Comparison of ENCODE assay signal across 15 mouse cellular contexts in the genomic region with DNA sequence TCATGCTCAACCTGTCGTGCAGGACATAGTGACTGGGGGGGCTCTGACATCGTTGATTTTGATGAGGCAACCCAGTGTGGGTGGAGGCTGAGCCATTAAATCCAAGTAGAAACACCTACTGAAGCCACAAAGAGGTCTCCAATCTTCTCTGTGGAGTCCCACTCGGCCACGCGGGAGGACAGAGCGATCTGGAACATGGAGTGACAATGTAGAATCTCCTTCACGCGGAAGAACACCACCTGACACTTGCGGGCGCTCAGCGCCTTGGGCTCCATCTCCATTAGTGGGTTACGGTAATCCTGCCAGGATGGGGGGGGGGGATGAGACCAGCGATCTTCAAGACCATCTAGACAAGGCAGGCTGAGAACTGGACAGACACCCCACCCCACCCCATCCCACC.
DNase-seq lines count a peak whose midpoint lies in the region; ATAC-seq and TF ChIP-seq lines count a peak whose summit lies in the region.
"Had no signal": no experiment of that assay in that cellular context is flagged by ENCODE, and none has a peak within 500 bp of the region (broad histone marks: within the 10 kb centered on the region; RNA-seq: fewer than 3 reads in every experiment).

No protein-coding gene starts in this region.

- peaks cover 19% of the 10 kb centered on the region for H3K4me1 ChIP-seq in hindbrain, postnatal 0 days (ENCODE audit: insufficient read depth, low read length)
- no peaks in the 10 kb centered on the region for H3K4me1 ChIP-seq in hindbrain, embryonic 12.5 days
- H3K4me1 ChIP-seq: embryonic facial prominence, embryonic 13.5 days; forebrain, embryonic 12.5 days had no signal

- no peak for TF ChIP-seq CTCF in hindbrain, postnatal 0 days (IDR thresholded peaks at IDR 0.05; ENCODE audit: low read depth)

- ATAC-seq in cerebellum, adult (ENCODE audit: insufficient number of reproducible peaks, low FRiP score, low TSS enrichment) = no peak
- no peak for ATAC-seq in hindbrain, postnatal 0 days
- ATAC-seq in hindbrain, embryonic 12.5 days (ENCODE audit: low FRiP score) = no peak
- ATAC-seq: forebrain, embryonic 14.5 days; forebrain, embryonic 16.5 days had no signal

- no peaks in the 10 kb centered on the region for H3K27me3 ChIP-seq in hindbrain, postnatal 0 days (ENCODE audit: insufficient read depth, low read length)
- H3K27me3 ChIP-seq in hindbrain, embryonic 12.5 days = no peaks in the 10 kb centered on the region
- H3K27me3 ChIP-seq: embryonic facial prominence, embryonic 13.5 days; embryonic facial prominence, embryonic 15.5 days; forebrain, embryonic 12.5 days had no signal

- 82% methylated on average over 13 of the region's 13 CpGs for WGBS in hindbrain, postnatal 0 days
- 97% methylated on average over 12 of the region's 13 CpGs for WGBS in hindbrain, embryonic 12.5 days

- H3K36me3 ChIP-seq in hindbrain, postnatal 0 days (ENCODE audit: insufficient read depth, low read length) = peaks cover 33% of the 10 kb centered on the region; the same call in 1 of the 2 replicates
- H3K36me3 ChIP-seq in hindbrain, embryonic 12.5 days = peaks cover 77% of the 10 kb centered on the region

- H3K4me3 ChIP-seq in hindbrain, postnatal 0 days (ENCODE audit: low read length) = no peak overlapping the region
- H3K4me3 ChIP-seq in hindbrain, embryonic 12.5 days = no peak overlapping the region
- H3K4me3 ChIP-seq: embryonic facial prominence, embryonic 13.5 days; embryonic facial prominence, embryonic 15.5 days; erythroblast, embryonic 14.5 days; forebrain, embryonic 10.5 days; forebrain, embryonic 12.5 days had no signal

- H3K9me3 ChIP-seq in hindbrain, postnatal 0 days (ENCODE audit: low read length) = no peaks in the 10 kb centered on the region
- no peaks in the 10 kb centered on the region for H3K9me3 ChIP-seq in hindbrain, embryonic 12.5 days (replicated peaks)
- H3K9me3 ChIP-seq: embryonic facial prominence, embryonic 13.5 days; embryonic facial prominence, embryonic 15.5 days; forebrain, embryonic 10.5 days; forebrain, embryonic 12.5 days had no signal

- no peak overlapping the region for H3K4me2 ChIP-seq in hindbrain, postnatal 0 days (ENCODE audit: low read depth, low read length)
- no peak overlapping the region for H3K4me2 ChIP-seq in hindbrain, embryonic 12.5 days (replicated peaks)
- H3K4me2 ChIP-seq: embryonic facial prominence, embryonic 13.5 days; embryonic facial prominence, embryonic 15.5 days; forebrain, embryonic 12.5 days had no signal

- peak overlapping the region; percentile 36; the same call in 1 of the 2 replicates for H3K27ac ChIP-seq in hindbrain, postnatal 0 days
- H3K27ac ChIP-seq in hindbrain, embryonic 12.5 days = no peak overlapping the region
- H3K27ac ChIP-seq: embryonic facial prominence, embryonic 13.5 days; embryonic facial prominence, embryonic 15.5 days; forebrain, embryonic 10.5 days; forebrain, embryonic 12.5 days had no signal

- H3K9ac ChIP-seq in hindbrain, postnatal 0 days (replicated peaks; ENCODE audit: low read length) = no peak overlapping the region
- H3K9ac ChIP-seq in hindbrain, embryonic 12.5 days = no peak overlapping the region
- H3K9ac ChIP-seq: embryonic facial prominence, embryonic 13.5 days; embryonic facial prominence, embryonic 15.5 days; forebrain, embryonic 12.5 days had no signal

- DNase-seq in cerebellum, postnatal 10 days = peak; percentile 65 to 73
- no peak for DNase-seq in cerebellum, adult 11-12 months
- peak; percentile 48 to 54 for DNase-seq in cerebellum, postnatal 25 days
- peak; percentile 7 for DNase-seq in hindbrain, postnatal 0 days (ENCODE audit: low spot score)
- DNase-seq: adrenal gland, adult 2 months; embryo, embryonic 11 days had no signal
